Mouse (Mus musculus) frontal cortex, postnatal 10 days (tissue): ENCODE data around the gene Chid1.

Experiments used
- DNase-seq, 2 experiments: peaks; one replicate each; pipeline ENCODE4 v3.0.0; 2022; ENCODE audit warnings: low spot score in 2 of 2, mixed read lengths in 1 of 2

The Chid1 gene

GRCm38 (mm10) chr7:141508160-141508559 lies 31.5 kb downstream of the Chid1 start:
- no peak for DNase-seq

DNA sequence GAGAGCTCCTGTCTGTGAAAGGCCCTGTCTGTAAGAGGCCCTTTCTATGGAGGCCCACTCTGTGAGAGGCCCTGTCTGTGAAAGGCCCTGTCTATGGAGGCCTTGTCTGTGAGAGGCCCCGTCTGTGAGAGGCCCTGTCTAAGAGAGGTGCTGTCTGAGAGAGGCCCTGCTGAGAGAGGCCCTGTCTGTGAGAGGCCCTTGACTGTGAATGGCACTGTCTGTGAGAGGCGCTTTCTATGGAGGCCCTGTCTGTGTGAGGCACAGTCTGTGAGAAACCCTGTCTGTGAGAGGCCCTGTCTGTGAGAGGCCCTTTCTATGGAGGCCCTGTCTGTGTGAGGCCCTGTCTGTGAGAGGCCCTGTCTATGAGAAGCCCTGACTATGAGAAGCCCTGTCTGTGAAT lies 33.4 kb downstream of the Chid1 start:
- DNase-seq, result no peak

DNA sequence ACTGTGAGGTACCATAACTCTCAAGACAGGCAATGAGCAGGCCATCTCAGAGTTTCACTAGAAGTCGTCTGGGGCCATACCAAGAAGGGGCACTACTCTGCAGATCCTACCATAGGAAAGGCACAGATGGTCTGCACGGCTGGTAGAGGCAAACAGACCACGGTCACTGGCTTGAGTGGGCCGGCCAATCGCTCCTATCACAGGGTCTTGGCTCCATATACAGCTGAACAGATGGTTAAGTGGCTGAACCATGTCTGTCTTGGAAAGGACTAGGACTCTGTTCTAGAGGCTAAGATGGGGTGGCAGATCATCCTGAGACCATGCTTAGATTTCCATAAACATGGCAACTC lies 37.1 kb downstream of the Chid1 start:
- no peak for DNase-seq

GRCm38 (mm10) chr7:141501820-141502555 lies 37.7 kb downstream of the Chid1 start:
- no peak for DNase-seq

DNA sequence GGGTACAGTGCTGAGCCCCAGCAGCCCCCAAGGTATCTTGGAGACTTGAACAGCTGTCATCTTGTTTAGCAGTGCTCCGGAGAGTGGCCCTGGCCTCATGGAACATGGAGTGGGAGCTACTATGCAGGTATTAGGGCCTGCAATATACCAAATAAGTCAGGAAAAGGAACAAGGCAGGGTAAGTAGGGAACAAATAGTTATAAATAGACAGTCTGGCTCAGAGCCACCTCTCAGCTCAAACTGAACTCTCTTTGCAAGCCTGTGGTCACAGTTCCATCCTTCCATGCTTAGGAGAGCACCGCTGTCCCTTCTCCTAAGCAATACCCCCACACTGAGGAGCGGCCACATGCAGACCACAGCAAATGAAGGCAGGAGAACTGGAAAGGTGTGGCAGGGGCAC lies 42.1 kb downstream of the Chid1 start:
- no peak for DNase-seq

- no peak for DNase-seq
Observed at GRCm38 (mm10) chr7:141495940-141496339, 43.7 kb downstream of the Chid1 start.

DNA sequence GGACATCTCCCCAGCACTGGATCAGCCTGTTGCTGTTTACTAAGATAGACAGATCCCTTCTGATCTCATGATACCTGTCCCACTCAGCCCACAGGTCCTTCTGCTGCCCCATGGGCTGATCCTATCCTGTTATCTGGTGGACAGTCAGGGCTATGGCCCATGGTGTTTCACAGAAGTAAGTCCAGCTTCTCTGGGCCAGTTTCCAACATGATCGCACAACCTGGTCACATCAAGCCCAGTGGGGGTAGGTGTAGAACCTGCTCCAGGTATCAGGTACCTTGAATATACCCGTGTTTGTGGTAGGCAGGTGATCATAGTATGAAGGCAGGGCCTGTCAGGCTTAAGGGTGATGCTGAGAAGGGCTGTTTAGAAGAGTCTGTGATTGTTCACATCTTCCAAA lies 44.3 kb downstream of the Chid1 start:
- DNase-seq, result no peak

GRCm38 (mm10) chr7:141493729-141494128 lies 45.9 kb downstream of the Chid1 start:
- no peak for DNase-seq

- no peak for DNase-seq
Observed at GRCm38 (mm10) chr7:141492738-141493137, 46.9 kb downstream of the Chid1 start.

DNA sequence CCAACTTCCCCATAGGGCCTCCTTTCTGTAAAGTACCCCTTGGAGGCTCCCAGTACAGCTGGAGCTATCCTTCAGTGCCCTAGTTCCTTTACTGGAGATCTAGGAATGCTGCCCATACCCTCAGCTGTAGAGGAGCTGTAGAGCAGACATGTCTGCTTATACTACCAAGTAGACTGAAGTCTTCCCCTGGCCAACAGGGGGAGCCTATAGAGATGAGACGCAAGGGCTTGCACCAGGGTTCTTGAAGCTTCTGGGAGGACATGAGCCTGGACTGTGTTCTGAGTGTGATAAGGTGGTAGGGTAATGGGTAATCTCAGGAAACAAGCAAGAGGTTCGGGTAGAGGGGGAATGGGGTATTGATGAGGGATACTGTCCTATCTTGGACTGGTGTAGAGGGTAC lies 48.5 kb downstream of the Chid1 start:
- DNase-seq, result no peak

- no peak for DNase-seq
Observed at GRCm38 (mm10) chr7:141487141-141487540, 52.5 kb downstream of the Chid1 start.

- DNase-seq, result no peak
Observed at GRCm38 (mm10) chr7:141486239-141486638, 53.4 kb downstream of the Chid1 start.

- no peak for DNase-seq
Observed at GRCm38 (mm10) chr7:141485606-141486005, 54.1 kb downstream of the Chid1 start.

DNA sequence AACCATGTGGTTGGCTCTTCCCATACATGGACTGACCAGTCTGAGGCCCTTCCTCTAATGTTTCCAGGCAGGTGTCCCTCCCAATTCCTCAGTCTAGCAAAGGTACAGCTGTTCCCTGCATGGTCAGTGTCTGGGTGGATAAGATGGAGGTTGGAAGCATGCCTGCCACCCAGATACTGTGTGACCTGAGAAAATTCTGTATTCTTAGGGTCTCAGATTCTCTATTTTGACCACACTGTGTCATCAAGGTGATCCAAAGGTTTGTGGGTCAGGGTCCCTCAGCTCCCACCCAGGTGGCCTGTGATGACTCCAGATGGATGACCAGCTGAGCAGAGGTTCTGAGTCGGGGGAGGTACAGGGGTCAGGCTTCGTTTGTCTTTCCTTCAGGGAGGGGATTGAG lies 54.5 kb downstream of the Chid1 start:
- no peak for DNase-seq

- DNase-seq, result no peak
Observed at GRCm38 (mm10) chr7:141484186-141485120, 55.2 kb downstream of the Chid1 start.

DNA sequence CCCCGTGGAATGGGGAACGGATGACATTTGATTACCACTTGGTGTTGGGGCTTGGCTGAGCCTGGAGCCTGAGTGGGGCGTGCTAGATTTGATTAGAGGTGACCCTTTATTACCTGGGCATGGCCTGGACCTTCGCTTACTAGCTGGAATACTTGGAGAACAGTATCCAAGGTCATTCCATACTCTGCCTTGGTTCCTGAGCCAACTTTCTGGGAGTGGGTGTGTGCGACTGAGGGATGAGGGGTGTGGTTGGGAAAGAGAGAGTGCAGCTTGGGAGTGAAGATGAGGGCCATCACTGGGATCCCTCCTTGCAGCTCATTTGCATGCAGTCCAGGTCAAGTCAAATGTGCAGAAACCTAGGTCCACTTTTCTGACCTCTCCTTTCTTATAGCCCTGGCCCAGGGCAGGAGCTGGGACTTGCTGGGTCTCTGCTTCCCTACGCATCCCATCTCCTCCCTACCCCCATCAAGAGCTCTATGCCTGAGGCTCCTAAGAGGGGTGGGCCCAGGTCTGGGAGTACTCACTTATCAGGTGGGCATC lies 56.5 kb downstream of the Chid1 start:
- no peak for DNase-seq

- DNase-seq, result no peak
Observed at GRCm38 (mm10) chr7:141482531-141483024, 57.1 kb downstream of the Chid1 start.

- DNase-seq, result no peak
Observed at GRCm38 (mm10) chr7:141481498-141482401, 57.9 kb downstream of the Chid1 start.

- DNase-seq, result peak in 1 of 2 experiments; percentile 67
Observed at GRCm38 (mm10) chr7:141480842-141481497, 58.7 kb downstream of the Chid1 start.

GRCm38 (mm10) chr7:141478270-141478748 lies 61.3 kb downstream of the Chid1 start:
- no peak for DNase-seq
